Mouse (Mus musculus): Measurements from ENCODE around the gene Tctex1d1. TPM values are rescaled to one million over a fixed set of nuclear protein-coding genes. Genes with fewer than 3 reads are reported as not detected.

Tctex1d1 gene
- polyA plus RNA-seq, 1 experiment from 2014 or later, result not detected

DNA sequence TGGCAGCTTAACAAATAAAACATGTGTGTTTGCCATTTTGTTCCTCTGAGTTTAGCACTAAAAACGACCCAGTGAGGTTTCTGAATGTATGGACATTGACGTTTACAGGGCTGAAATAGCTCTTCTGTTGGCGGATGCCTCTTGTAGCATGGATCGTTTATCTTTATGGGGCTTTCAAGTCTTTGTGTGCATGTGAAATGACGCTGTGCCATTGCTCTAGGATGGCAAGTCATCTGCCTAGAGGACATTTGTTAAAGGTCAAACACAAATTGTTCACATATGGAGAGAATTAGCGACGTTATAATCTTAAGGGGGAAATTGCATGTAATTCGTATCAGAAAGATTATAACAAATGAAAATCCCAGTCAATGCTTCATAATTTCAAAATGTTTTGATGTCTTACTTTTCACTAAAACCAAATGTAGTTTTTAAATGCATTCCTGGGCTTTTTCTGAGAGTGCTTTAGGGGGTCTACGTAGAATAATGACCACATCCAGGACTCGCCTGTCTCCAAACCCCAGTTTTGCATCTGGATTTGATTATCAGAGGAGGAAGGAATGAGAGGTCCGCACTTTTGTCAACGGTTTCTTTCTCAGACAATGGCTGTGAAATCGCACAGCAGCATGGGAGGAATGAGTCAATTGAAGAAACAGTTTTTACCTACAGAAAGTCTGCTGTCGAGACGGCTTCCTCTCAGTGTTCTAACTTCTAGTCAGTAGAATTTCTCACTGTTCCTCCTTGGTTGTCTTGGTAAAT, 27.0 kb downstream of the Tctex1d1 start:
- H3K4me1 ChIP-seq (ENCODE audit: control insufficient read depth in 2 of 2, insufficient read depth in 2 of 2, low read length in 2 of 2), result no peaks in the 10 kb centered on the region; a peak in 1 of 4 replicates
- H3K4me3 ChIP-seq (ENCODE audit: control insufficient read depth in 1 of 2, insufficient read depth in 1 of 2, low read depth in 1 of 2, low read length in 2 of 2), result no peak overlapping the region
- no peak overlapping the region for H3K9ac ChIP-seq (ENCODE audit: low read length)
- WGBS, result 67% methylated on average over 15 of the region's 15 CpGs
- no peak overlapping the region for H3K4me2 ChIP-seq (ENCODE audit: low read length)
- no peaks in the 10 kb centered on the region for H3K27me3 ChIP-seq (ENCODE audit: control insufficient read depth, insufficient read depth, low read length)
- H3K36me3 ChIP-seq (ENCODE audit: control insufficient read depth, insufficient read depth, low read length), result no peaks in the 10 kb centered on the region
- no peak for ATAC-seq (ENCODE audit: insufficient number of reproducible peaks, insufficient read depth, low FRiP score, low read depth)
- no peaks in the 10 kb centered on the region for H3K9me3 ChIP-seq (ENCODE audit: control insufficient read depth, low read length)
- no peak overlapping the region for H3K27ac ChIP-seq (replicated peaks in 1 of 2; ENCODE audit: control insufficient read depth in 1 of 2, insufficient read depth in 1 of 2, low read depth in 2 of 2, low read length in 2 of 2)

DNA sequence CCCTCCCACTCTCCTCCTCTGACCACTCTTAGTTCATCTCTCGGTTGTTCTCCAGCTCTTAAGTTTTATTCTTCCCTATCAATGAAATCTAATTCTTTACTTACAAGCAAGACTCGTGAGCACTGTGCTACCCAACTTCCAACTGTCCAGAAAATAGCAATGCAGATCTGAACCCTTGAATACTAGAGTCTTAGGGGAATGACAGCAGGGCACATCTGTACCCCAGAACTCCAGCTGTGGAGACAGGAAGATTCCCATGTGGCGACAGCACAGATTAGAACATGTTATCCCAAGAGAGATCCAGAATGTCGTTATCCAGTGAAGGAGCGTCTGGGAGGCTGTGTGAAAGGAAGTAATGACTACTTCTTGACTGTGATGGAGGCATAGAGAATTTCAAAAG, 27.9 kb downstream of the Tctex1d1 start:
- no peaks in the 10 kb centered on the region; a peak in 1 of 4 replicates for H3K4me1 ChIP-seq (ENCODE audit: control insufficient read depth in 2 of 2, insufficient read depth in 2 of 2, low read length in 2 of 2)
- no peak overlapping the region for H3K4me3 ChIP-seq (ENCODE audit: control insufficient read depth in 1 of 2, insufficient read depth in 1 of 2, low read depth in 1 of 2, low read length in 2 of 2)
- H3K4me2 ChIP-seq (ENCODE audit: low read length), result no peak overlapping the region
- 73% methylated on average over 5 of the region's 5 CpGs for WGBS
- H3K36me3 ChIP-seq (ENCODE audit: control insufficient read depth, insufficient read depth, low read length), result no peaks in the 10 kb centered on the region
- H3K9me3 ChIP-seq (ENCODE audit: control insufficient read depth, low read length), result no peaks in the 10 kb centered on the region
- H3K27me3 ChIP-seq (ENCODE audit: control insufficient read depth, insufficient read depth, low read length), result no peaks in the 10 kb centered on the region
- ATAC-seq (ENCODE audit: insufficient number of reproducible peaks, insufficient read depth, low FRiP score, low read depth), result no peak
- no peak overlapping the region for H3K9ac ChIP-seq (ENCODE audit: low read length)
- no peak overlapping the region for H3K27ac ChIP-seq (replicated peaks in 1 of 2; ENCODE audit: control insufficient read depth in 1 of 2, insufficient read depth in 1 of 2, low read depth in 2 of 2, low read length in 2 of 2)

DNA sequence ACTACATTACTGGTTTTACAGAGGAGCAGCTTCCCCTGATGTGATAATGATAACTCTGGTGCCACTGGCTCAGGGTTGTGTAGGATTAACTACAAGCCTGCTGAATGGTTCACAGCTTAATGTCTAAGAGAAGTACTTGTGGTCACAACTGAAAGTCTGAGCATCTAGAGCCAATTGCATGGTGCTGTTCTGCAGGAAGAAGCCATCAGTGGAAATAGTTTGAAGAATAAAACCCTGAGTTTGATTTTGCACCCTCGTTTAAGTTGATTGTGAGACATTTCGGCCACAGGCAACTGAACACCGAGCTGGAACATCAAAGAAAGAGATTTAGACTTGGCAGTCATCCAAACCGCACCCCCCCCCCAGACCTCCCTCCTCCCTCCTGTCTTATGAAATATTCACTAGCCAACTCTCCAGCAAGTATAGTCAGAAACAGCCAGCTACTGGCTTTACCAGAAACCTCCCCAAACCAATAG, 28.6 kb downstream of the Tctex1d1 start:
- Histone ChIP-seq H3K27me3 (ENCODE audit: control insufficient read depth, insufficient read depth, low read length) (no peaks in the 10 kb centered on the region), H3K9ac (ENCODE audit: low read length) (no peak overlapping the region), H3K36me3 (ENCODE audit: control insufficient read depth, insufficient read depth, low read length) (no peaks in the 10 kb centered on the region), H3K9me3 (ENCODE audit: control insufficient read depth, low read length) (no peaks in the 10 kb centered on the region), H3K27ac (replicated peaks in 1 of 2; ENCODE audit: control insufficient read depth in 1 of 2, insufficient read depth in 1 of 2, low read depth in 2 of 2, low read length in 2 of 2) (no peak overlapping the region), H3K4me2 (ENCODE audit: low read length) (no peak overlapping the region), H3K4me1 (ENCODE audit: control insufficient read depth in 2 of 2, insufficient read depth in 2 of 2, low read length in 2 of 2) (no peaks in the 10 kb centered on the region; a peak in 1 of 4 replicates), H3K4me3 (ENCODE audit: control insufficient read depth in 1 of 2, insufficient read depth in 1 of 2, low read depth in 1 of 2, low read length in 2 of 2) (no peak overlapping the region)
- WGBS, result 22% methylated on average over 4 of the region's 4 CpGs
- no peak for ATAC-seq (ENCODE audit: insufficient number of reproducible peaks, insufficient read depth, low FRiP score, low read depth)

DNA sequence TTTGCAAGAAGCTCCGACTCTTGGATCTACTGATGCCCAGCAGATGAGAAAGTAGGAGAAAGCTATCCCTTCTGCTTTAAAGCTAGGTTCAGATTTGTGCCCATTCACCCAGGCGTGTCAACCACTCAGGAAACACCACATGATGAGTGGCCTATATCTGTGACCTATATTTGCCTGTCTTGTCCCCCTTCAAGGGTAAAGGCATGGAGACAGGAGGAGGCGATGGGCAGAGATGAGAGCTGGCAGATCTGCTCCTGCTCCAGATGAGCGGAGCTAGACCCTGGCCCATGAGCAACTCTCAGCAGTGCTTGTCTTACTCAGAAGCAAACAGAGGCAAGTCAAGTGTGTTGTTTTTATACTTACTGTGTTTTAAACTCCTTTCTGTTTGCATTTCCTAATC, 32.3 kb downstream of the Tctex1d1 start:
- ATAC-seq (ENCODE audit: insufficient number of reproducible peaks, insufficient read depth, low FRiP score, low read depth), result no peak
- Histone ChIP-seq H3K9ac (ENCODE audit: low read length) (no peak overlapping the region), H3K9me3 (ENCODE audit: control insufficient read depth, low read length) (no peaks in the 10 kb centered on the region), H3K4me2 (ENCODE audit: low read length) (no peak overlapping the region), H3K27me3 (ENCODE audit: control insufficient read depth, insufficient read depth, low read length) (no peaks in the 10 kb centered on the region), H3K4me3 (ENCODE audit: control insufficient read depth in 1 of 2, insufficient read depth in 1 of 2, low read depth in 1 of 2, low read length in 2 of 2) (no peak overlapping the region), H3K36me3 (ENCODE audit: control insufficient read depth, insufficient read depth, low read length) (no peaks in the 10 kb centered on the region), H3K27ac (replicated peaks in 1 of 2; ENCODE audit: control insufficient read depth in 1 of 2, insufficient read depth in 1 of 2, low read depth in 2 of 2, low read length in 2 of 2) (no peak overlapping the region), H3K4me1 (ENCODE audit: control insufficient read depth in 2 of 2, insufficient read depth in 2 of 2, low read length in 2 of 2) (peaks cover 0 to 4% of the 10 kb centered on the region in 2 experiments; a peak in 1 of 4 replicates)
- 84% methylated on average over 4 of the region's 4 CpGs for WGBS

DNA sequence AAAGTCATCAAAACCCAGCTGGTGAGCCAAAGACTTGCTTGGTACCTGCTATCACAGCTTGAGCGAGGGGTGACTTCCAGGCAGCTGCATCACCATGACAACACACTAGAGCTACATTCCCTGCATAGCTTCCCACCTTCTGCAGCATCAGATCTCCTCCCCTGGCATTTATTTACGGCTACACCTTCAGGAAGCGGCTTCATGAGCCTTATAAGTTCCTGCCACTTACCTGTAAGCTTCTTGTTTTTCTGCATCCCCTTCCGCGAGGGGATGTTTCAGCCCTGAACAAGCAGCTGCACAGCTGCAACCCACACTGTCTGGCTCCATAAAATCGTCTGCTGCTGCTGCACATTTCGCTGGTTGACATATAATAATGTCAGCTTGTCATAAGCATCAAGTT, 33.4 kb downstream of the Tctex1d1 start:
- no peaks in the 10 kb centered on the region for H3K36me3 ChIP-seq (ENCODE audit: control insufficient read depth, insufficient read depth, low read length)
- H3K9me3 ChIP-seq (ENCODE audit: control insufficient read depth, low read length), result no peaks in the 10 kb centered on the region
- H3K27ac ChIP-seq (replicated peaks in 1 of 2; ENCODE audit: control insufficient read depth in 1 of 2, insufficient read depth in 1 of 2, low read depth in 2 of 2, low read length in 2 of 2), result no peak overlapping the region
- 35% methylated on average over 7 of the region's 7 CpGs for WGBS
- ATAC-seq (ENCODE audit: insufficient number of reproducible peaks, insufficient read depth, low FRiP score, low read depth), result no peak
- H3K4me3 ChIP-seq (ENCODE audit: control insufficient read depth in 1 of 2, insufficient read depth in 1 of 2, low read depth in 1 of 2, low read length in 2 of 2), result no peak overlapping the region
- H3K27me3 ChIP-seq (ENCODE audit: control insufficient read depth, insufficient read depth, low read length), result no peaks in the 10 kb centered on the region
- H3K4me1 ChIP-seq (ENCODE audit: control insufficient read depth in 2 of 2, insufficient read depth in 2 of 2, low read length in 2 of 2), result peaks cover 0 to 4% of the 10 kb centered on the region in 2 experiments; a peak in 1 of 4 replicates
- no peak overlapping the region for H3K4me2 ChIP-seq (ENCODE audit: low read length)
- no peak overlapping the region for H3K9ac ChIP-seq (ENCODE audit: low read length)

DNA sequence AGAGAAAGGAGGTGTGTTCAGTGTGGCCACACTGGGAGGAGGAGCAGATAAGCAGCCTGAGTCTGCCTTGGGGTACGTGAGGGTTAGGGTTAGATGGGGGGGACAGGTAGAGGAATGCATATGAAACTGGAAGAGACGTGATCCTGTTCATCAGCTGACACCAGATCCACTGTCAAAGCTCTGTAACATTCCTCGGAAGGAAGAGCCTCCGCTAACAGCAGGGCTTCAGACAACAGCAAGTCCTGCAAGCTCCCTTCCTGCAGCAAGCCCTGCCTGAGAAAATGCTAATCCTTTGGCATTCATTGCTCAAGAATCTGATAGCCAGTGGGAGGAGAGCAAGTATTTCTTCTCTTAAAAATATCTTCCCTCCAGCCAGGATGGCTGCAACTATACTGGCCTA, 35.1 kb downstream of the Tctex1d1 start:
- no peak for ATAC-seq (ENCODE audit: insufficient number of reproducible peaks, insufficient read depth, low FRiP score, low read depth)
- Histone ChIP-seq H3K4me2 (ENCODE audit: low read length) (peak overlapping the region; percentile 39; the same call in 1 of the 2 replicates), H3K9me3 (ENCODE audit: control insufficient read depth, low read length) (no peaks in the 10 kb centered on the region), H3K27ac (replicated peaks in 1 of 2; ENCODE audit: control insufficient read depth in 1 of 2, insufficient read depth in 1 of 2, low read depth in 2 of 2, low read length in 2 of 2) (no peak overlapping the region), H3K9ac (ENCODE audit: low read length) (no peak overlapping the region), H3K4me3 (ENCODE audit: control insufficient read depth in 1 of 2, insufficient read depth in 1 of 2, low read depth in 1 of 2, low read length in 2 of 2) (no peak overlapping the region), H3K4me1 (ENCODE audit: control insufficient read depth in 2 of 2, insufficient read depth in 2 of 2, low read length in 2 of 2) (0 out of 4 replicates have a peak, but pooled peaks cover 0 to 4% of the 10 kb centered on the region in 2 experiments), H3K36me3 (ENCODE audit: control insufficient read depth, insufficient read depth, low read length) (no peaks in the 10 kb centered on the region), H3K27me3 (ENCODE audit: control insufficient read depth, insufficient read depth, low read length) (no peaks in the 10 kb centered on the region)
- 10% methylated on average over 4 of the region's 4 CpGs for WGBS

DNA sequence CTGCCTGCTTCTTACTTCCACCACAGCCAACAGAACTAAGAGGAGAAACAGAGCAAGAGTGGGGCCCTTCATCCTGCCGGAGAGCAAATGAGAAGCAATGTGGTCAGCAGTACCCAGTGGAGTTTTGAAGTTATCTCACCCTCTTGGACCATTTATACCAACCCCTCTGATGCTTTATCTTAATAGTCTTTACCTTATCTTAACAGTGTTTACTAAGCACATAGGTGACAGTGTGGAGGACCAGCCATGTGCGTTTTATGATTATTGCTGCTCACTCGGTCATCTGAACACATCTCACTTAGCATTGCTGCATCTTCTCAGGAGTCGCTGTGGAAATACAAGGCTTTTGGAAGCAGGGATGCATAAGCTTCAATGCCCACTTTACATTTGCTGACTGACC, 48.2 kb downstream of the Tctex1d1 start, which contains the start of gene Insl5:
TSS of gene Insl5 (minus strand) at position 222 of the 400 bp plus-strand sequence.
- H3K27ac ChIP-seq (replicated peaks in 1 of 2; ENCODE audit: control insufficient read depth in 1 of 2, insufficient read depth in 1 of 2, low read depth in 2 of 2, low read length in 2 of 2), result no peak within 1 kb of the TSS
- no peak within 1 kb of the TSS for H3K4me3 ChIP-seq (ENCODE audit: control insufficient read depth in 1 of 2, insufficient read depth in 1 of 2, low read depth in 1 of 2, low read length in 2 of 2)
- H3K9ac ChIP-seq (ENCODE audit: low read length), result no peak within 1 kb of the TSS
- no peaks in the 10 kb centered on the region for H3K27me3 ChIP-seq (ENCODE audit: control insufficient read depth, insufficient read depth, low read length)
- 59% methylated on average over 4 of the region's 4 CpGs for WGBS
- no peak within 1 kb of the TSS for H3K4me2 ChIP-seq (ENCODE audit: low read length)
- no peaks in the 10 kb centered on the region for H3K9me3 ChIP-seq (ENCODE audit: control insufficient read depth, low read length)
- H3K36me3 ChIP-seq (ENCODE audit: control insufficient read depth, insufficient read depth, low read length), result no peaks in the 10 kb centered on the region
- no peak for ATAC-seq (ENCODE audit: insufficient number of reproducible peaks, insufficient read depth, low FRiP score, low read depth)
- no peaks in the 10 kb centered on the region for H3K4me1 ChIP-seq (ENCODE audit: control insufficient read depth in 2 of 2, insufficient read depth in 2 of 2, low read length in 2 of 2)
